Mouse (Mus musculus) forebrain, postnatal 0 days (tissue): Measurements from ENCODE around the gene Spib. TPM values are rescaled to one million over a fixed set of nuclear protein-coding genes. Genes with fewer than 3 reads are reported as not detected.

Experiments used
- ATAC-seq: fragments of 200-750 bp; cut with Nextera tagmentation; 2 replicates; pipeline ENCODE4 v1.8.0; 2017; ENCODE audit warnings: mild to moderate bottlenecking, moderate library complexity
- DNase-seq: peaks from one replicate; pipeline ENCODE4 v3.0.0-alpha.2; 2015
- H3K27ac ChIP-seq: fragments of 300-500 bp; sonication (generic); 2 replicates; pipeline ENCODE4 v1.5.1; 2014; ENCODE audit warnings: low read depth, mild to moderate bottlenecking, antibody characterized with exemption, low read length, moderate library complexity, mixed read lengths
- H3K27me3 ChIP-seq: fragments of 300-500 bp; sonication (generic); 2 replicates; pipeline ENCODE4 v1.6.1; 2014; ENCODE audit warnings: mild to moderate bottlenecking, low read length, mixed read lengths; ENCODE audit not compliant: insufficient read depth
- H3K36me3 ChIP-seq: fragments of 300-500 bp; sonication (generic); 2 replicates; pipeline ENCODE4 v1.6.1; 2014; ENCODE audit warnings: mild to moderate bottlenecking, moderate library complexity; ENCODE audit not compliant: insufficient read depth
- H3K4me1 ChIP-seq: fragments of 300-500 bp; sonication (generic); 2 replicates; pipeline ENCODE4 v1.6.1; 2014; ENCODE audit warnings: antibody characterized with exemption; ENCODE audit not compliant: insufficient read depth
- H3K4me2 ChIP-seq: fragments of 300-500 bp; sonication (generic); 2 replicates; pipeline ENCODE4 v1.6.1; 2014; ENCODE audit warnings: low read depth, mild to moderate bottlenecking, moderate library complexity
- H3K4me3 ChIP-seq: fragments of 300-500 bp; sonication (generic); 2 replicates; pipeline ENCODE4 v1.5.1; 2014; ENCODE audit warnings: low read depth, low read length, mixed read lengths
- H3K9ac ChIP-seq: fragments of 300-500 bp; sonication (generic); 2 replicates; pipeline ENCODE4 v1.6.1; 2014; ENCODE audit warnings: mild to moderate bottlenecking
- H3K9me3 ChIP-seq: fragments of 300-500 bp; sonication (generic); 2 replicates; pipeline ENCODE4 v1.6.1; 2016; ENCODE audit warnings: low read length
- CTCF ChIP-seq: sonication (generic); IDR thresholded peaks from 2 replicates; pipeline ENCODE4 v1.5.1; 2016; ENCODE audit warnings: antibody characterized with exemption, control low read depth, low read depth
- WGBS: fragments of 180-500 bp; shearing (Covaris S2); extraction: QIAGEN DNeasy Blood & Tissue Kit; methylation state at CpG from one replicate; pipeline ENCODE4 v1.1.7; 2014; 5-methylcytosine and 5-hydroxymethylcytosine counted together
- polyA plus RNA-seq: library from polyadenylated mRNA; unstranded; fragments of >200 nt; fragmentation: Nextera tagmentation; extraction: Ambion mirVana; gene quantifications from 2 replicates; pipeline ENCODE4 v1.2.1, GENCODE M21; 2015
- total RNA-seq: library from RNA; depleted of rRNA; stranded (reverse); fragments of >200 nt; gene quantifications from 2 replicates; pipeline ENCODE4 v1.2.3, GENCODE M21; 2014

Gene Spib
- total and polyA plus RNA-seq, 2 experiments from 2014 or later = 0.05 TPM; not detected in 1

- Histone ChIP-seq H3K4me1 (0 out of 2 replicates have a peak, but pooled peaks cover 3% of the 10 kb centered on the region), H3K27me3 (no peaks in the 10 kb centered on the region), H3K27ac (no peak overlapping the region), H3K9me3 (no peaks in the 10 kb centered on the region), H3K36me3 (no peaks in the 10 kb centered on the region), H3K4me3 (0 out of 2 replicates have a peak overlapping the region, but pooled peaks have one; percentile 3), H3K4me2 (peak overlapping the region; percentile 26), H3K9ac (no peak overlapping the region)
- 13% methylated on average over 22 of the region's 22 CpGs for WGBS
- DNase-seq (peak; percentile 26), ATAC-seq (no peak)
- TF ChIP-seq CTCF = no peak
These were observed 6.6 kb downstream of the Spib start for GRCm38 (mm10) chr7:44525126-44525832.

DNA sequence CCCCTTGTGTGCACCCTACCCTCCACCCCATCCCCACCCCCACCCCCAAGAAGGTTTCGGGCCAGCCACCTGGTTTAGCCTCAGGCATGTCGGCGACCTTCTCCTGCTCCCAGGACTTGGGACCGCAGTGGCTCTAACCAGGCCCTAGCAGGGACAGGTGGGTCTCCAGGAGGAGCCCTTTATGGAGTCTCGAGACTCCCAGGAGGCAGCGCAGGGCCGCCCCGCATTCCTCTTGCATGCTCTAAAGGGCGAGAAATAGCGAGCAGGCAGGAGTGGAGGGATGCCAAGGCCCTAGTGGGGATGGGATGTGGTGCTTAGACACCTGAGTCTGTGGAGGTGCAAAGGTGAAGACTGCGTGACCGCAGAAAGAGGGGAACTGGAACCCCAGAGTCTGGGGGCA lies 7.4 kb downstream of the Spib start, which contains the start of gene Mybpc2:
Gene Mybpc2 (minus strand): TSS at position 155 of the 400 bp plus-strand sequence.
- ATAC-seq (no peak), DNase-seq (no peak)
- Histone ChIP-seq H3K27ac (no peak within 1 kb of the TSS), H3K36me3 (no peaks in the 10 kb centered on the region), H3K27me3 (no peaks in the 10 kb centered on the region), H3K9ac (no peak within 1 kb of the TSS), H3K4me3 (0 out of 2 replicates have a peak within 1 kb of the TSS, but pooled peaks have one; percentile 3), H3K9me3 (no peaks in the 10 kb centered on the region), H3K4me1 (0 out of 2 replicates have a peak, but pooled peaks cover 3% of the 10 kb centered on the region), H3K4me2 (peak within 1 kb of the TSS; percentile 26)
- 42% methylated on average over 12 of the region's 12 CpGs for WGBS
- no peak for TF ChIP-seq CTCF

DNA sequence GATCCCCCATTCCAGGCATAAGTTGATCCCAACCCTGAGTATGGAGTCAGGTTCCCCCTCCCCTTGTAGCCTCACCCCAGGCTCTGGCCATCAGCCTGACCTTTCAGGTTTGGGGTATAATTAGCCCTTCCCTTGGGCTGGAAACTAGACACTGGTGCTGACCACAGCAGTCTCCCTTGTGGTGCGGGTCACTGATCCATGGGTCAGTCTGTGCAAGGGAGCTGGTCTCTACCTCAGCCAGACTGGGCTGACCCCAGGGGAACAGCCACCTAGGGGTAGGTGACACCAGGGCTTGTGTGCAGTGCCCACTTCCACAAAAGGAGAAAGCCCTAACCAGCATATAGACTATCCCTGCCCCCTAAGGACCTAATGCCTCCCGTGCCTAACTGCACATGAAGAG lies 8.8 kb downstream of the Spib start:
- H3K4me1 ChIP-seq = 0 out of 2 replicates have a peak, but pooled peaks cover 3% of the 10 kb centered on the region
- DNase-seq = no peak
- H3K4me3 ChIP-seq = no peak overlapping the region
- no peaks in the 10 kb centered on the region for H3K36me3 ChIP-seq
- 80% methylated on average over 2 of the region's 2 CpGs for WGBS
- no peak overlapping the region for H3K27ac ChIP-seq
- no peak overlapping the region for H3K9ac ChIP-seq
- H3K27me3 ChIP-seq = no peaks in the 10 kb centered on the region
- H3K4me2 ChIP-seq = no peak overlapping the region
- no peak for TF ChIP-seq CTCF
- no peak for ATAC-seq
- no peaks in the 10 kb centered on the region for H3K9me3 ChIP-seq

DNA sequence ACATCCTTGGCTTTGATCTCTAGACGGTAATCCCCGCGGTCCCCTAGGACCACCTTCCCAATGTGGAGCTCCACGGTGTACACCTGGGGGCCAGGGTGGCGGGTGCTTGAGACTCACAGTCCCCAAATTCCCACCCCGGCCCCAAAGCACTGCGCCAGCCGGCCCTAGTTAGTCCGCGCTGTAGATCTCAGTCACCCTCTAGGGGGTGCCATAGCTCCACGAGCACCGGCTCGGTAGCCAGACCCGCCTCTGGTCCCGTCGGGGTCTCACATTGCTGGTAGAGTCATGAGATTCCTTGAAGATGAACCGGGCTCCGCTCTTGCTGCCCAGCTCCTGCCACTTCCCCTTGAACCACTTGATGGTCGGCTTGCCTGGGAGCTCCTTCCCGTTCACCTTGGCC lies 10.2 kb downstream of the Spib start:
- no peaks in the 10 kb centered on the region for H3K27me3 ChIP-seq
- H3K9me3 ChIP-seq = no peaks in the 10 kb centered on the region
- no peaks in the 10 kb centered on the region for H3K4me1 ChIP-seq
- DNase-seq (peak; percentile 67), ATAC-seq (peak; percentile 74; the same call in 1 of the 2 replicates)
- no peaks in the 10 kb centered on the region for H3K36me3 ChIP-seq
- no peak overlapping the region for H3K9ac ChIP-seq
- H3K4me2 ChIP-seq = peak overlapping the region; percentile 24; the same call in 1 of the 2 replicates
- peak; percentile 75 for TF ChIP-seq CTCF
- H3K4me3 ChIP-seq = no peak overlapping the region
- H3K27ac ChIP-seq = no peak overlapping the region
- WGBS = 4% methylated on average over 20 of the region's 20 CpGs

- no peak for DNase-seq
- no peak for ATAC-seq
- WGBS = 78% methylated on average over 3 of the region's 3 CpGs
These were observed 10.9 kb downstream of the Spib start for GRCm38 (mm10) chr7:44520990-44521389.

DNA sequence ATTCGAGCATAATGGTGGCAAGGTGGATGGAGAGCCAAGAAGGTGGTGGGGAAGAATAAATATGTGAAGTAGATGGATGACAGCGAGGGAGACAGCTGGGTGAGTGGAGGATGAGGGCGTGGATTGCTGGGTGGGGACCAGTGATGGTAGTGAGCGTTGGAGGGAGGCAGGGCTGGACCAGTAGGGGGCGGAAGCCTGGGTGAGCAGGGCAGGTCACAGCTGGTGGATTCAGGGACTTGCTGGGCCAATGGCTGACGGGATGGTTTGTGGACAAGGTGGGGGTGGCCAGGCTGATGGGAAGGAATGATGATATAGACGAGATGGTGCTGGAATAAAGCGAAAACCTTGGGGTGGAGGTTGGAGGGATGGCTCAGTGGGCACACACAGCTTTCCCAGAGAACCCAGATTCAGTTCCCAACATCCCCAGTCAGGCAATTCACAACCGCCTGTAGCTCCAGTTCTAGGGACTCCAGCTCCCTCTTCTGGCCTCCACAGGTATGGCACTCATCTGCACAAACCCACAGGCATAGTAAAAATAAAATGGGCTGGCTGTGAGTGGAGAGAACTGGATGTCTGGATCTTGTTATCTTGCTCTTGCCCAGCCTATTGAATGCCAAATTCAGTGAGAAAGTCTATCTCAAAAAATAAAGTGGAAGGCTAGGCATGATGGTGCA lies 12.5 kb downstream of the Spib start:
- no peaks in the 10 kb centered on the region for H3K4me1 ChIP-seq
- TF ChIP-seq CTCF = peak; percentile 6; the same call in 1 of the 2 replicates
- H3K4me2 ChIP-seq = no peak overlapping the region
- H3K4me3 ChIP-seq = no peak overlapping the region
- DNase-seq (no peak), ATAC-seq (no peak)
- no peak overlapping the region for H3K9ac ChIP-seq
- no peaks in the 10 kb centered on the region; the same call in 1 of the 2 replicates for H3K27me3 ChIP-seq
- WGBS = 79% methylated on average over 9 of the region's 9 CpGs
- no peaks in the 10 kb centered on the region for H3K36me3 ChIP-seq
- H3K9me3 ChIP-seq = no peaks in the 10 kb centered on the region
- no peak overlapping the region for H3K27ac ChIP-seq

More at GRCm38 (mm10) chr7:44520990-44521389, 10.9 kb downstream of the Spib start:
- no peak for TF ChIP-seq CTCF
- no peaks in the 10 kb centered on the region for H3K4me1 ChIP-seq
- no peak overlapping the region for H3K27ac ChIP-seq
- no peak overlapping the region for H3K4me2 ChIP-seq
- H3K9ac ChIP-seq = no peak overlapping the region
- no peak overlapping the region for H3K4me3 ChIP-seq
- H3K9me3 ChIP-seq = no peaks in the 10 kb centered on the region
- H3K36me3 ChIP-seq = no peaks in the 10 kb centered on the region
- H3K27me3 ChIP-seq = no peaks in the 10 kb centered on the region

DNA sequence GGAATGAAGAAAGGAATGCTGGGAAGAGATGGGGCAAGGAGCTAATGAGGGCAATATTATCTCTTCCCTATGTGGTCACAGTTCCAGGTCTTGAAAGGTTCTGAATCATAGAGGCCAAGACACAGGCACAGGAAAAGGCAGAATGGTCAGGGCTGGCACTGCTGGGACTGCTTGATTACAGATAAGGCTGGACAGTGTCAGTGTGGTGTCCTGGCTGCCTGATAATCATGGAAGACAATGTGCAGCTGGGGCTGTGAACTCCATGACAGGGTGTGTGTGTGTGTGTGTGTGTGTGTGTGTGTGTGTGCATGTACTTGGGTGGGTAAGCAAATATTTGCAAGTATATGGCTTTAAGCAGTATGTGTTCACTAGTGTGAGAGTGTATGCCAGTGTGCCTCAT lies 24.4 kb downstream of the Spib start:
- no peak overlapping the region for H3K9ac ChIP-seq
- TF ChIP-seq CTCF = no peak
- no peak overlapping the region for H3K4me2 ChIP-seq
- ATAC-seq (no peak), DNase-seq (no peak)
- no peaks in the 10 kb centered on the region for H3K36me3 ChIP-seq
- H3K27me3 ChIP-seq = no peaks in the 10 kb centered on the region; the same call in 1 of the 2 replicates
- no peak overlapping the region for H3K4me3 ChIP-seq
- H3K4me1 ChIP-seq = no peaks in the 10 kb centered on the region
- no peaks in the 10 kb centered on the region for H3K9me3 ChIP-seq
- H3K27ac ChIP-seq = no peak overlapping the region
